Mouse (Mus musculus) brain, embryonic 14.5 days (tissue): ENCODE results near the gene Tmem94.
A peak's percentile ranks its signal among the peaks of the same experiment; 100 is the strongest.

Source experiments
- CTCF ChIP-seq: fragments of 200-500 bp; IDR thresholded peaks from 2 replicates; pipeline ENCODE4 v1.5.1; 2012; ENCODE audit warnings: inconsistent platforms, mild to moderate bottlenecking, moderate library complexity, borderline replicate concordance; ENCODE audit not compliant: insufficient read depth, insufficient read length; ENCODE audit errors: extremely low read depth
- POLR2A ChIP-seq: fragments of 200-500 bp; IDR thresholded peaks from 2 replicates; pipeline ENCODE4 v1.6.1; 2012; ENCODE audit warnings: mild to moderate bottlenecking, inconsistent platforms, borderline replicate concordance; ENCODE audit not compliant: poor library complexity, insufficient read depth, insufficient read length, severe bottlenecking; ENCODE audit errors: extremely low read depth

- TF ChIP-seq CTCF (peak; percentile 22; the same call in 1 of the 2 replicates), POLR2A (peak; percentile 82; the same call in 1 of the 2 replicates)
Observed at GRCm38 (mm10) chr11:115765103-115765606, at the start of gene Tmem94.
